Mouse (Mus musculus) stomach, postnatal 0 days (tissue): Measurements from ENCODE around the gene Zfp330. TPM values are rescaled to one million over a fixed set of nuclear protein-coding genes. Genes with fewer than 3 reads are reported as not detected.

ENCODE experiments used
- ATAC-seq: fragments of 200-750 bp; cut with Nextera tagmentation; 2 replicates; pipeline ENCODE4 v1.8.0; 2017; ENCODE audit not compliant: low FRiP score, low TSS enrichment
- DNase-seq: peaks from one replicate; pipeline ENCODE4 v3.0.0-alpha.2; 2016; ENCODE audit warnings: low spot score
- H3K27ac ChIP-seq: fragments of 300-500 bp; sonication (generic); replicated peaks from 2 replicates; pipeline ENCODE4 v1.5.1; 2014; ENCODE audit warnings: mild to moderate bottlenecking, control low read depth
- H3K27me3 ChIP-seq: fragments of 300-500 bp; sonication (generic); 2 replicates; pipeline ENCODE4 v1.6.1; 2014; ENCODE audit warnings: low read length; ENCODE audit not compliant: control insufficient read depth, insufficient read depth
- H3K36me3 ChIP-seq: fragments of 300-500 bp; sonication (generic); 2 replicates; pipeline ENCODE4 v1.6.1; 2014; ENCODE audit warnings: low read length, mixed read lengths; ENCODE audit not compliant: control insufficient read depth, insufficient read depth
- H3K4me1 ChIP-seq: fragments of 300-500 bp; sonication (generic); replicated peaks from 2 replicates; pipeline ENCODE4 v1.6.1; 2014; ENCODE audit warnings: antibody characterized with exemption; ENCODE audit not compliant: control insufficient read depth, insufficient read depth
- H3K4me2 ChIP-seq: fragments of 300-500 bp; sonication (generic); replicated peaks from 2 replicates; pipeline ENCODE4 v1.6.1; 2014; ENCODE audit warnings: low read depth, mild to moderate bottlenecking, control low read depth, moderate library complexity
- H3K4me3 ChIP-seq: fragments of 300-500 bp; sonication (generic); 2 replicates; pipeline ENCODE4 v1.5.1; 2014; ENCODE audit warnings: low read depth, low read length, control low read depth
- H3K9ac ChIP-seq: fragments of 300-500 bp; sonication (generic); 2 replicates; pipeline ENCODE4 v1.6.1; 2014; ENCODE audit warnings: mild to moderate bottlenecking, low read length, control low read depth, mixed read lengths
- H3K9me3 ChIP-seq: fragments of 300-500 bp; sonication (generic); 2 replicates; pipeline ENCODE4 v1.6.1; 2016; ENCODE audit warnings: low read length; ENCODE audit not compliant: control insufficient read depth
- CTCF ChIP-seq: IDR thresholded peaks from 2 replicates; pipeline ENCODE4 v1.5.1; 2016; ENCODE audit warnings: antibody characterized with exemption, low read depth, mild to moderate bottlenecking, moderate library complexity
- EP300 ChIP-seq: optimal IDR thresholded peaks from 2 replicates; pipeline ENCODE3; 2016; ENCODE audit warnings: antibody characterized with exemption
- WGBS: fragments of 180-500 bp; shearing (Covaris S2); extraction: QIAGEN DNeasy Blood & Tissue Kit; methylation state at CpG from one replicate; pipeline ENCODE4 v1.1.7; 2014; 5-methylcytosine and 5-hydroxymethylcytosine counted together
- polyA plus RNA-seq: library from polyadenylated mRNA; unstranded; fragments of >200 nt; fragmentation: Nextera tagmentation; extraction: Ambion mirVana; gene quantifications from 2 replicates; pipeline ENCODE4 v1.2.1, GENCODE M21; 2015

The Zfp330 gene
- 39.7 and 42.4 TPM in 2 replicates for polyA plus RNA-seq

GRCm38 (mm10) chr8:82774093-82774422, at the start of gene Zfp330:
Gene Zfp330 (minus strand): TSS chr8:82774160.
- peak within 1 kb of the TSS; percentile 94 for H3K9ac ChIP-seq
- peak within 1 kb of the TSS; percentile 93 for H3K27ac ChIP-seq
- H3K4me3 ChIP-seq = peak within 1 kb of the TSS; percentile 96
- no peaks in the 10 kb centered on the region for H3K27me3 ChIP-seq
- H3K4me1 ChIP-seq = no peaks in the 10 kb centered on the region
- TF ChIP-seq EP300 = peak; percentile 27
- TF ChIP-seq CTCF = no peak
- peak; percentile 99 for ATAC-seq
- H3K9me3 ChIP-seq = no peaks in the 10 kb centered on the region
- under 1% methylated on average over 16 of the region's 16 CpGs for WGBS
- peak within 1 kb of the TSS; percentile 54 for H3K4me2 ChIP-seq
- DNase-seq = peak; percentile 95
- peaks cover 13% of the 10 kb centered on the region for H3K36me3 ChIP-seq

- H3K9ac ChIP-seq = no peak overlapping the region
- TF ChIP-seq EP300 (no peak), CTCF (no peak)
- H3K4me3 ChIP-seq = no peak overlapping the region
- H3K9me3 ChIP-seq = no peaks in the 10 kb centered on the region
- WGBS = 68% methylated on average over 3 of the region's 3 CpGs
- no peak for ATAC-seq
- no peak for DNase-seq
- H3K27ac ChIP-seq = no peak overlapping the region
- no peaks in the 10 kb centered on the region for H3K4me1 ChIP-seq
- no peaks in the 10 kb centered on the region for H3K36me3 ChIP-seq
- H3K4me2 ChIP-seq = no peak overlapping the region
- H3K27me3 ChIP-seq = no peaks in the 10 kb centered on the region
Observed at GRCm38 (mm10) chr8:82777945-82778344, 4.0 kb upstream of the Zfp330 start.

GRCm38 (mm10) chr8:82777406-82777805, 3.4 kb upstream of the Zfp330 start:
- H3K4me3 ChIP-seq = no peak overlapping the region
- H3K9me3 ChIP-seq = no peaks in the 10 kb centered on the region
- H3K36me3 ChIP-seq = no peaks in the 10 kb centered on the region
- no peak for ATAC-seq
- no peak overlapping the region for H3K27ac ChIP-seq
- TF ChIP-seq EP300 = no peak
- TF ChIP-seq CTCF = no peak
- DNase-seq = no peak
- H3K4me2 ChIP-seq = no peak overlapping the region
- no peaks in the 10 kb centered on the region for H3K27me3 ChIP-seq
- H3K4me1 ChIP-seq = no peaks in the 10 kb centered on the region
- 74% methylated on average over 3 of the region's 3 CpGs for WGBS
- H3K9ac ChIP-seq = no peak overlapping the region

GRCm38 (mm10) chr8:82774482-82774881, 522 bp upstream of the Zfp330 start:
- Histone ChIP-seq H3K36me3 (peaks cover 13% of the 10 kb centered on the region), H3K27me3 (no peaks in the 10 kb centered on the region), H3K27ac (peak overlapping the region; percentile 93), H3K9ac (peak overlapping the region; percentile 94), H3K9me3 (no peaks in the 10 kb centered on the region), H3K4me3 (peak overlapping the region; percentile 96), H3K4me1 (no peaks in the 10 kb centered on the region), H3K4me2 (peak overlapping the region; percentile 54)
- DNase-seq (no peak), ATAC-seq (peak; percentile 36; the same call in 1 of the 2 replicates)
- TF ChIP-seq EP300 = no peak
- TF ChIP-seq CTCF = no peak
- 46% methylated on average over 6 of the region's 6 CpGs for whole genome bisulfite sequencing

GRCm38 (mm10) chr8:82773332-82774092, 448 bp downstream of the Zfp330 start:
- WGBS = 4% methylated on average over 35 of the region's 35 CpGs
- no peak for DNase-seq

GRCm38 (mm10) chr8:82770886-82771285, 3.1 kb downstream of the Zfp330 start:
- Histone ChIP-seq H3K9ac (no peak overlapping the region), H3K36me3 (peaks cover 23% of the 10 kb centered on the region), H3K9me3 (no peaks in the 10 kb centered on the region), H3K4me2 (no peak overlapping the region), H3K27ac (no peak overlapping the region), H3K27me3 (no peaks in the 10 kb centered on the region), H3K4me3 (no peak overlapping the region), H3K4me1 (no peaks in the 10 kb centered on the region)
- TF ChIP-seq CTCF (no peak), EP300 (no peak)
- 90% methylated on average over 3 of the region's 3 CpGs for WGBS
- ATAC-seq = no peak
- DNase-seq = no peak

More at GRCm38 (mm10) chr8:82773332-82774092, 448 bp downstream of the Zfp330 start:
- no peaks in the 10 kb centered on the region for H3K4me1 ChIP-seq
- H3K27ac ChIP-seq = peak overlapping the region; percentile 93
- no peaks in the 10 kb centered on the region for H3K9me3 ChIP-seq
- peak; percentile 64 for ATAC-seq
- peak overlapping the region; percentile 54 for H3K4me2 ChIP-seq
- peak overlapping the region; percentile 96 for H3K4me3 ChIP-seq
- no peaks in the 10 kb centered on the region for H3K27me3 ChIP-seq
- peak overlapping the region; percentile 94 for H3K9ac ChIP-seq
- 0 out of 2 replicates have a peak, but pooled peaks have one; percentile 7 for TF ChIP-seq CTCF
- no peak for TF ChIP-seq EP300
- H3K36me3 ChIP-seq = peaks cover 16% of the 10 kb centered on the region
